Mouse (Mus musculus): ENCODE results near the gene Map2k4.

DNA sequence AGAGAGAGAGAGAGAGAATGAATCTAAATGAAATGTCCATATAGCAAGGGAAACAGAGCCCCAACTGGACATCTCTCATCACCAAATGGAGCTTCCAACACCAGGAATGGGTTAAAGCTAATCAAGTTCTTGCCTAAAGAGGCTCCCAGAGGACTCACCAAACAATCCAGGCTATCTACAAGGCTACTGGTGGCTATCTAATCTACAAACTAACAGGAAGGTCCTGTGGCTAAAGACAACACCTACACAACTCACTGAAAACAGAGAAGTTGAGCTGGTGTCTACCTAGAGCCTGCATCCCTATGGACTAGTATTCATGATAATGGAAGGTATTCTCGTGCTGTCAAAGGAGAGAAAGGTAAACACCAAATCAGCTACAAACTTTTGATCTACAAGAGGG is 28.7 kb downstream of the Map2k4 start:
- TF ChIP-seq ZC3H11A (IDR thresholded peaks at IDR 0.05; ENCODE audit: borderline replicate concordance, low read depth, low read length) (no peak), MAFK (IDR thresholded peaks at IDR 0.05; ENCODE audit: insufficient read depth, low read depth, low read length) (no peak)
